Mouse (Mus musculus) macrophage (primary cell): ENCODE results near the gene Cyp39a1. TPM values are rescaled to one million over a fixed set of nuclear protein-coding genes. Genes with fewer than 3 reads are reported as not detected.

Experiments
- H3K27ac ChIP-seq: fragments of 350-480 bp; formaldehyde crosslinking; 2 replicates; pipeline ENCODE4 v1.9.0; 2021
- H3K36me3 ChIP-seq: fragments of 350-480 bp; formaldehyde crosslinking; 2 replicates; pipeline ENCODE4 v1.9.0; 2021; ENCODE audit errors: inconsistent target
- H3K4me3 ChIP-seq: fragments of 350-480 bp; formaldehyde crosslinking; 2 replicates; pipeline ENCODE4 v1.9.0; 2021; ENCODE audit errors: inconsistent target
- H3K79me2 ChIP-seq: fragments of 350-480 bp; formaldehyde crosslinking; 2 replicates; pipeline ENCODE4 v1.9.0; 2021; ENCODE audit errors: inconsistent target
- WGBS: methylation state at CpG from one replicate; pipeline ENCODE4 v1.1.7; 2026; ENCODE audit warnings: inconsistent platforms; ENCODE audit not compliant: missing documents; 5-methylcytosine and 5-hydroxymethylcytosine counted together
- polyA plus RNA-seq: library from polyadenylated mRNA; stranded (reverse); fragments of 250-400 nt; gene quantifications from 3 replicates; pipeline ENCODE4 v1.2.4, GENCODE M21; 2018; ENCODE audit warnings: inconsistent platforms

Cyp39a1 gene
- polyA plus RNA-seq, 1 experiment from 2014 or later = 0.16 TPM

DNA sequence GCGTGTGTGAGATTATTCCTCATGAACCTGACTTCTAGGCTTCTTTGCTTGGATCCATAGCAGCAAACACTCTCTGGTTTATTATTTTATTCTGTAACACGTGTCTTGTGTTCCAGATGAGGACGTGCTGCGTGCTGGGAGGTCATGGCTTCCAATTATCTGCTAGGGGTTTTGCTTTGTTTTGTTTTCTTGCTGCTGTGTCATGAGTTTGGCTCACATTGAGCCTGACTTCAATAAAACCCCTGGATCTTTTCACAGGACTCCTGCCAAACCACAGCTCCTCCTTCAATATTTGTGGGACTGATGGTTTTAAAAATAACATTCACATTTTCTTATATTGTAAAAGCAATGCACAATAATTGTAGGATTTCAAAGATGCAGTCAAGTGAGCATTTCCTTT lies 117.3 kb downstream of the Cyp39a1 start:
- Histone ChIP-seq H3K36me3 (no peaks in the 10 kb centered on the region), H3K79me2 (no peaks in the 10 kb centered on the region), H3K4me3 (no peak overlapping the region), H3K27ac (no peak overlapping the region)
- 78% methylated on average over 4 of the region's 4 CpGs for WGBS

DNA sequence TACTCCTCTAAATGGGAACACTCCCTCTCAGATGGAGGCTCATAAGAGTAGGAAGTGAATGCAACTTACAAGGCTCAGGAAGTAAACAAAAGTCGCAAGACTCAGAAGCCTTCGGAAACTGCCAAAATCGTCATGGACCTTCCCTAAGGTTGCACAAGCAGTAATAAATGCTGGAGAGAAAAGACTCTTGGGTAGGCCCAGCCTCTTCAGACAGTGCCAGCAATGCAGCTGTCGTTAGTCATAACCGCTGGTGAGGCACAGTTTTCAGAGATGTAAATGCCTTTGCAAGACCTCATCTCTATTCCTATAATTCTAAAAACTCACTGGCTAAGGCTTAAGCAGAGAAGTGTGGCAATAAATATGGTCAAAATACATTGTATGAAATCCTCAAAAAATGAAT lies 121.0 kb downstream of the Cyp39a1 start:
- Histone ChIP-seq H3K79me2 (no peaks in the 10 kb centered on the region), H3K36me3 (no peaks in the 10 kb centered on the region), H3K27ac (no peak overlapping the region), H3K4me3 (no peak overlapping the region)
- WGBS = 91% methylated on average over 5 of the region's 5 CpGs

- Histone ChIP-seq H3K36me3 (no peaks in the 10 kb centered on the region), H3K27ac (no peak overlapping the region), H3K79me2 (no peaks in the 10 kb centered on the region), H3K4me3 (no peak overlapping the region)
Measured at GRCm38 (mm10) chr17:43789376-43789775, 122.2 kb downstream of the Cyp39a1 start.

GRCm38 (mm10) chr17:43791751-43792150 lies 124.5 kb downstream of the Cyp39a1 start:
- H3K36me3 ChIP-seq = no peaks in the 10 kb centered on the region
- H3K27ac ChIP-seq = no peak overlapping the region
- WGBS = 87% methylated on average over 3 of the region's 3 CpGs
- no peaks in the 10 kb centered on the region for H3K79me2 ChIP-seq
- H3K4me3 ChIP-seq = no peak overlapping the region

DNA sequence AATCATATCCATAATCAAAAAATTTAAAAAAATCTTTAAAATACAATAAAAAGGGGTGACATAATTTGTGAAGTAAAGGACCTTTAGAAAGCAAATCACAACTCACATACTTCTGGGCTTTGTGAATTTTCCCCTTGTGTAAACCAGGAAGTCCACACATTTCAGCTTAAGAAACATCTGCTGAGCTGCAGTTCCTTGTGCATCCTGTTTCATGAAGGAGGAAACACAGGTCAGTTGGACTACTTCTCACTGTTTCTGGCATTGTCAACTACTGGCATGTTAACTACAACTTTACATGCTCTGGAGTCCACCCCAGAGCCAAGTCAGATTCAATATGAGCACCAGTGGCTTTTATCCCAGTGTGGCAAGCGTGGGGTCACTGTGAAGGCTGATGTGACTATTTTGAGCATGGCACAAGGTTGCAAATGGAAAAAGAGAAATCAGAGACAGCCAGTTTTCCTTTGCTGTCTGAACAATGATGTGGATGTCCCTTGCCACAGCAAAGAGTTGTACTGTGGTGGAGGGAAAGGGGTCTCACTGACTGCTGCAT lies 127.6 kb downstream of the Cyp39a1 start:
- H3K79me2 ChIP-seq = no peaks in the 10 kb centered on the region
- no peak overlapping the region for H3K4me3 ChIP-seq
- no peaks in the 10 kb centered on the region for H3K36me3 ChIP-seq
- H3K27ac ChIP-seq = no peak overlapping the region
- WGBS = 32% methylated on average over 1 of the region's 1 CpGs

Other genes with a start within 250 kb of the Cyp39a1 start
- not detected in 3 replicates for gene Mep1a, start 164.6 kb upstream of the Cyp39a1 start, polyA plus RNA-seq
- gene Ankrd66, start 123.8 kb upstream of the Cyp39a1 start, polyA plus RNA-seq = 0.19 to 0.29 TPM in 2 of 3 replicates, not detected in the other
- gene Pla2g7, start 99.3 kb upstream of the Cyp39a1 start, polyA plus RNA-seq = 46.4 to 103 TPM (median 54.4 TPM) in 3 replicates
- gene Tdrd6, start 37.1 kb upstream of the Cyp39a1 start, polyA plus RNA-seq = not detected in 3 replicates
- gene Slc25a27, start 211 bp upstream of the Cyp39a1 start, polyA plus RNA-seq = 0.14 to 0.83 TPM in 2 of 3 replicates, not detected in the other
- gene Rcan2, start 133.9 kb downstream of the Cyp39a1 start, polyA plus RNA-seq = not detected in 3 replicates